Mouse (Mus musculus) hindbrain, embryonic 12.5 days (tissue): ENCODE measurements at regions not wholly inside any gene's neighbourhood (a gene's known extent, or its start where the extent isn't known, plus 50 kb on each side); places are given as distances from the start of the nearest gene placed in this dataset.

Source experiments
- ATAC-seq: fragments of 200-750 bp; cut with Nextera tagmentation; 2 replicates; pipeline ENCODE4 v1.8.0; 2017; ENCODE audit warnings: moderate TSS enrichment; ENCODE audit not compliant: low FRiP score
- H3K27ac ChIP-seq: fragments of 300-500 bp; sonication (generic); 2 replicates; pipeline ENCODE4 v1.5.1; 2016; ENCODE audit warnings: mild to moderate bottlenecking
- H3K27me3 ChIP-seq: fragments of 300-500 bp; sonication (generic); 2 replicates; pipeline ENCODE4 v1.6.1; 2016; ENCODE audit warnings: mild to moderate bottlenecking
- H3K36me3 ChIP-seq: fragments of 300-500 bp; sonication (generic); 2 replicates; pipeline ENCODE4 v1.6.1; 2016; ENCODE audit warnings: mild to moderate bottlenecking
- H3K4me1 ChIP-seq: fragments of 300-500 bp; sonication (generic); 2 replicates; pipeline ENCODE4 v1.6.1; 2016
- H3K4me2 ChIP-seq: fragments of 300-500 bp; sonication (generic); replicated peaks from 2 replicates; pipeline ENCODE4 v1.6.1; 2016; ENCODE audit warnings: mild to moderate bottlenecking
- H3K4me3 ChIP-seq: fragments of 300-500 bp; sonication (generic); 2 replicates; pipeline ENCODE4 v1.5.1; 2016; ENCODE audit warnings: mild to moderate bottlenecking
- H3K9ac ChIP-seq: fragments of 300-500 bp; sonication (generic); 2 replicates; pipeline ENCODE4 v1.6.1; 2016; ENCODE audit warnings: mild to moderate bottlenecking, moderate library complexity
- H3K9me3 ChIP-seq: fragments of 300-500 bp; sonication (generic); replicated peaks from 2 replicates; pipeline ENCODE4 v1.6.1; 2016; ENCODE audit warnings: mild to moderate bottlenecking
- WGBS: fragments of 180-500 bp; shearing (Covaris S2); methylation state at CpG from one replicate; pipeline ENCODE4 v1.1.7; 2016; 5-methylcytosine and 5-hydroxymethylcytosine counted together

DNA sequence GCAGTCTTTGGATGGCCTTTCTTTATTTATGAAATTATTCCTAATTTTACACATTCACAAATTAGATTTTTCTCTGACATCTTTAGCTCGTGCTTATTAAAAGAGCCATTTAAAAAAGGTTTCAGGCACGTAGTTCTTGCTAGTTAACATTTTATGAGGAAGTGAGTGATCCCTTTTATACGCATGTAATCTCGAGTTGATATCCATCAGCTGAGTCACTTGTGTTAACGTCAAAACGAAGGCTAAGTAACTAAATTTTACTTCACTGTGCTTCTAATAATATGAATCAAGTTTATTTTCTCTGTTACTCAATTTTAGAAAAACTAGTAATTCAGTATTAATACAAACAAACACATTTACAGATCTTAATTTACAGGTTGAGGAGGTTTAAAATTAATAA lies 419.0 kb downstream of the Kcnj2 start:
- Histone ChIP-seq H3K9ac (no peak overlapping the region), H3K4me1 (no peaks in the 10 kb centered on the region), H3K27me3 (no peaks in the 10 kb centered on the region), H3K36me3 (no peaks in the 10 kb centered on the region), H3K9me3 (no peaks in the 10 kb centered on the region), H3K4me2 (no peak overlapping the region), H3K27ac (no peak overlapping the region), H3K4me3 (no peak overlapping the region)
- WGBS, result 87% methylated on average over 6 of the region's 6 CpGs
- ATAC-seq, result no peak

DNA sequence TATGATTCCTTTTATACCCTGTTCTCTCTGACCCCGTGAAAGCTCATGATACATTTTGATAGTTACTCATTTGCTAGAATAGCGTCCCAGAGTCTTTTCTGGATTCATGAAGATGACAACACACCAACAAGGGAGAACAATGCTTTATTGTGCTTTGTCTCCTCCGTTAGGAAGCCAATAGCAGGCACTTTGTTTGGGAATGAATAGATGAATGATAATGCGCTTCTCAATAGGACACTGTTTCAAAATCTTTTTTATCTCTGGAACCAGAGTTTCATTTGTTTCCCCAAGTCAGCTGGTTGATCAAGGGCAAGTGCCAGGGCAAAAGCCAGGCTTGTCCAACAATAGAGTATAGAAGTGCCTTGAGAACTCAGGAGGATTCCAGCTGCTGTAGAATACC lies 446.5 kb downstream of the Kcnj2 start:
- H3K4me2 ChIP-seq, result no peak overlapping the region
- H3K36me3 ChIP-seq, result no peaks in the 10 kb centered on the region
- no peak for ATAC-seq
- WGBS, result 33% methylated on average over 4 of the region's 4 CpGs
- H3K27ac ChIP-seq, result no peak overlapping the region
- no peak overlapping the region for H3K9ac ChIP-seq
- H3K4me1 ChIP-seq, result peaks cover 5% of the 10 kb centered on the region; the same call in 1 of the 2 replicates
- H3K27me3 ChIP-seq, result no peaks in the 10 kb centered on the region
- H3K9me3 ChIP-seq, result no peaks in the 10 kb centered on the region
- no peak overlapping the region for H3K4me3 ChIP-seq

DNA sequence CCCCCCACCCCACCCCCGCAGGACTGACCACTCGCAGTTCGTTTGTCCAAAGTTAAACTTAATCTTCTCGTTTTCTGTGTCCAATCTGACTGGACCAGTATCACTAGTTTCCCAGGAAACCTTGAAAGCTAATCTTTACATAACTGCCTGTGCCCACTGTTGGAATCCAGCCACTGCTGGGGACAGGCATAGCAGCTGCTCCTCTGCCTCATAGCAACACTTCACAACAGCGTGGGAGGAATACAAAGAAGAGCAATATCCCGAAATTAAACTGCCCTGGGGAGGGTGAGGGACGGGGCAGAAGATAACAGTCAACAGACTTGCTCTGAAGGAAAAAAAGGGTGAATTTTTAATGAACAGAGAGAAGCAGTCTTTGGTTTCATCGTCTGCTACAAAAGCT lies 456.8 kb downstream of the Kcnj2 start:
- no peak overlapping the region for H3K4me2 ChIP-seq
- ATAC-seq, result peak; percentile 52; the same call in 1 of the 2 replicates
- no peaks in the 10 kb centered on the region for H3K36me3 ChIP-seq
- H3K9me3 ChIP-seq, result no peaks in the 10 kb centered on the region
- H3K4me1 ChIP-seq, result no peaks in the 10 kb centered on the region
- WGBS, result 51% methylated on average over 8 of the region's 8 CpGs
- H3K9ac ChIP-seq, result no peak overlapping the region
- H3K27ac ChIP-seq, result no peak overlapping the region
- no peak overlapping the region for H3K4me3 ChIP-seq
- no peaks in the 10 kb centered on the region for H3K27me3 ChIP-seq

DNA sequence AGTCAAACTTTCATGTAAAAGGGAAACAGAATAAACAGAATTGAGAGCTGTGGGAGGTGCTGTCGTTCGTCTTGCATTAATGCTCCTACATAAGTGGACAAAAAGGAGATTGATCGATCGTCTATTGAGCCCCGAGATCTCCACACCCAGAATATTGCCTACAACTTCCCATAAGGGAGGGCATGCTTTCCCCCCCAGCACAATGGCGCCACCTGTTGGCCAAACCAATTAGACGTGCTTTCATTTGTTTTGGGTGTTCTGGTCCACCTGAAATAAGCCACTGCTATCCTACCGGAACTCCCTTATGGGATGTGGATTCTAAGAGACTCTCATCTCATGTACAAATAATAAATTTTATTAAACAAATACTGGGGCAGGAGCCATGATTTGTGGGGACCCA lies 457.5 kb downstream of the Kcnj2 start:
- WGBS, result 67% methylated on average over 8 of the region's 8 CpGs
- ATAC-seq, result no peak
- no peaks in the 10 kb centered on the region for H3K36me3 ChIP-seq
- no peaks in the 10 kb centered on the region for H3K27me3 ChIP-seq
- no peaks in the 10 kb centered on the region for H3K9me3 ChIP-seq
- H3K4me3 ChIP-seq, result no peak overlapping the region
- H3K27ac ChIP-seq, result no peak overlapping the region
- H3K4me1 ChIP-seq, result no peaks in the 10 kb centered on the region
- no peak overlapping the region for H3K4me2 ChIP-seq
- H3K9ac ChIP-seq, result no peak overlapping the region

DNA sequence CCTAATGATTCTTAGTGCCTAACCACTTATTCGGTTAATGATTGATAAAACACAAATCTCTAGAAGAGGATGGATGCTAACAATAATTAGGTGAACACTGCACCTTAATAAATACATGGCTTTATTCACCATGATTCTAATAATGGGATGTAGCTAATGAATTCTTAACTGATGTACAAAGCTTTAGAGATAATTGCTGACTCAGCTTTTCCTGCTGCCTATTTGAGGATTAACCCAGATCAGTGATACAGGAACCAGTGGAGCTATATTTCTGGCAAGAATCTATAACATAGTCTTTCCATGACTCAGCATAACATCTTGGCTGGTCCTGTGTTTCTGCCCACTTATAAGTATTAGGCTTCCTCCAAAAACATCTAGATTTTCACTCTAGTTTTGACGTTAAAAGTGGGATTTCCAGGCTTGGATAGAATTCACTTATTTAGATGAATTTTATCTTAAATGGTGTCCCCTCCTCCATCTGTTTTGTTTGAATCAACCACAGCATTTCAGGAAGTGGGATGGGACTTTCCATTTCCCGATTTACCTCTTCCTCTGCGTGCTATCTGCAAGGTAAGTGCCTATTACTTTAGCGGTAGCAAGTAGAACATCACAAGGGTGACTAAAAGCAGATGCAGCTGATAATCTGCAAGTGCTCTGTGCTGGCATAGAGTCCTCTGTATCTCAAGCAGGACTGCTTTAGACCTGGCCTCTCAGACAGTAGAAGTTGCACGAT lies 460.2 kb downstream of the Kcnj2 start:
- ATAC-seq, result no peak
- no peak overlapping the region for H3K4me2 ChIP-seq
- no peak overlapping the region for H3K4me3 ChIP-seq
- 89% methylated on average over 6 of the region's 6 CpGs for WGBS
- no peaks in the 10 kb centered on the region for H3K4me1 ChIP-seq
- no peaks in the 10 kb centered on the region for H3K36me3 ChIP-seq
- H3K27me3 ChIP-seq, result no peaks in the 10 kb centered on the region
- no peak overlapping the region for H3K9ac ChIP-seq
- H3K27ac ChIP-seq, result no peak overlapping the region
- no peaks in the 10 kb centered on the region for H3K9me3 ChIP-seq

DNA sequence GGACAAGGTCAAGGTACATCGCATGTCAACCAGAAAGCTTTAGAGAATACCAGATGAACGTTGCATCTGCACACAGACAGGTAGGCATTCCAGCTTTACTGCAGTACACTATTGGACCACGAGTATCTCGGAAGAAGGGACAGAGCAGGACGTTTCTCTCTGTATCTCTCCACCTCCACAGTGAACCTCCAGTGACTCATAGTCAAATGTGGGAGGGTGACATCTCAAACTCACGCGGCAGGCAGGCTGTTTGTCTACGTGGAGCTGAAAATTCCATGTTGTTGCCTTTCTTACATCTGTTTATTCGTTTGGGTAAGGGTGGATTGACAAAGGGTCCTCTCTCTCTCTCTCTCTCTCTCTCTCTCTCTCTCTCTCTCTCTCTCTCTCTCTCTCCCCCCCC lies 463.6 kb downstream of the Kcnj2 start:
- no peaks in the 10 kb centered on the region for H3K9me3 ChIP-seq
- no peak for ATAC-seq
- no peaks in the 10 kb centered on the region for H3K36me3 ChIP-seq
- 80% methylated on average over 9 of the region's 9 CpGs for WGBS
- no peaks in the 10 kb centered on the region for H3K27me3 ChIP-seq
- no peak overlapping the region for H3K9ac ChIP-seq
- no peak overlapping the region for H3K4me3 ChIP-seq
- H3K27ac ChIP-seq, result no peak overlapping the region
- H3K4me2 ChIP-seq, result no peak overlapping the region
- H3K4me1 ChIP-seq, result no peaks in the 10 kb centered on the region

DNA sequence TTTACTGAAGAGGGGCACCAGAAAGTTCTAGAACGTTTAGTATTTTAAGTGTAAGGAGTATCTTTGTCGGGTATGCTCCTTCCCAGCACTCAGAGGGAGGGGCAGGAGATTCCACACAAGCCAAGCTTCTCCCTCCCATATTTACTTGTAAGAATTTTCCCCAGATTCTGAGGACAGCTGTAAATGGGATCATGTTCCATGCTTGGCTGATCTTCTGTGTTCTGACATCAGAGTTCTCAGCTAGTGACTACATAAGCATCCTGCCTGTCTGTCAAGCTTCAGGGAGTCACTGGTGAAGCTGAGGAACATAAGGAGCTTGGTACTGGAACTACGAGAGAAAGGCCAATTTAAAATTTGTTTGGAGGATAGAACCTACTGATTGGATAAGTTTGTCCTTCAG lies 464.9 kb downstream of the Kcnj2 start:
- H3K27me3 ChIP-seq, result peaks cover 3% of the 10 kb centered on the region; the same call in 1 of the 2 replicates
- H3K27ac ChIP-seq, result no peak overlapping the region
- no peaks in the 10 kb centered on the region for H3K36me3 ChIP-seq
- 90% methylated on average over 3 of the region's 3 CpGs for WGBS
- no peak overlapping the region for H3K4me3 ChIP-seq
- H3K4me1 ChIP-seq, result no peaks in the 10 kb centered on the region
- H3K4me2 ChIP-seq, result no peak overlapping the region
- no peak for ATAC-seq
- H3K9ac ChIP-seq, result no peak overlapping the region
- H3K9me3 ChIP-seq, result no peaks in the 10 kb centered on the region

DNA sequence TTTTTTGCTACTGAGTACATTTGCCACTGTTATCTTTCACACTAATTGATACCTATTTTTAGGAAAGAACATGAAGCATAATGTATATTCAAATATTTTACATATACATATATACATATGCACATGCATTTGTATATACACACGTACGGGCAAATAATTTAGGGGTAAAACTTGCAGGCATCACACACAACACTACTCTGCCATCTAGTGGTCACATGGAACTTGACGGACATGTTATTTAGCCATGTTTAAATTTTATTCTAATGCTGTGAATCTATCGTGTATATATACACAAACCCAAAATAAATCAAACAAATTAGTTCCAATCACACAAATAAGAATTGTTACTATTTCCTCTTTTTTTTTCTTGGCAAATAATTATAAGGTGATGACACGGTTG lies 466.5 kb downstream of the Kcnj2 start:
- no peak overlapping the region for H3K4me3 ChIP-seq
- H3K27ac ChIP-seq, result no peak overlapping the region
- ATAC-seq, result no peak
- no peaks in the 10 kb centered on the region for H3K9me3 ChIP-seq
- H3K36me3 ChIP-seq, result no peaks in the 10 kb centered on the region
- H3K4me2 ChIP-seq, result no peak overlapping the region
- H3K9ac ChIP-seq, result no peak overlapping the region
- no peaks in the 10 kb centered on the region for H3K4me1 ChIP-seq
- WGBS, result 36% methylated on average over 5 of the region's 5 CpGs
- peaks cover 3% of the 10 kb centered on the region; the same call in 1 of the 2 replicates for H3K27me3 ChIP-seq

DNA sequence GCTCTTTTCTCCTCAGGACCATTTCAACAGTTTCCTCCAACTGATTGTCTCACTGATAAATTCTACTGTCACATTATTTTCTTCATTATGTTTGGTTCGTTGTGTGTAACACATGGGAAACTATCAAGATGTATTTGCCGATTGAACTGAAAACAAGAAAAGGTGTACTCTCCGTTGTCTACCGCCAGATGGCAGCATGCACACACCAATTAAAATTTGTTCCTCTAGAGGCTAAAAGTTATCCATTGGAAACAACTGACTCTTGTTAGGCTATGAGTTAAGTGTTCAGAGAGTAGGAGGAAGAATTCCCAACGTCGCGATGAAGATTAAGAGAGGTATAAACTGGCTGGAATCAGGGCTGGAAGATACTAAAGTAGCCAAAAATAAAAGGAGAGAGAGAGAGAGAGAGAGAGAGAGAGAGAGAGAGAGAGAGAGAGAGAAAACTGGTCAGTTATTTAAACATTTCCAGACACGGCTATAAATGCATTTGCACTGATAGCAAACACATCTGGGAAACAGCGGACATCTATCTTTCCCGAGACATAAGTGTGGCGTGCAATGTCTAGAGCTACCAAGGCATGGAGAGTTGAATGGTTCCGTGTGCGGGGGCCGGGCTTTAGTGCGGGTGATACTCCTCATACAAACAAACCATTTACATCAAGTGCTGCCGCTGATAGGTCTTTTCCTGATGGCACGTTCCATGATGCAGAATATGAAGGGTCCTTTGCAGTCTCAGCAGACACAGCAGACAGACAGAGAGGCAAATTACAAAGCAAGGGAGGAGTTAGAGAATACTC lies 470.3 kb downstream of the Kcnj2 start:
- 46% methylated on average over 17 of the region's 17 CpGs for WGBS

DNA sequence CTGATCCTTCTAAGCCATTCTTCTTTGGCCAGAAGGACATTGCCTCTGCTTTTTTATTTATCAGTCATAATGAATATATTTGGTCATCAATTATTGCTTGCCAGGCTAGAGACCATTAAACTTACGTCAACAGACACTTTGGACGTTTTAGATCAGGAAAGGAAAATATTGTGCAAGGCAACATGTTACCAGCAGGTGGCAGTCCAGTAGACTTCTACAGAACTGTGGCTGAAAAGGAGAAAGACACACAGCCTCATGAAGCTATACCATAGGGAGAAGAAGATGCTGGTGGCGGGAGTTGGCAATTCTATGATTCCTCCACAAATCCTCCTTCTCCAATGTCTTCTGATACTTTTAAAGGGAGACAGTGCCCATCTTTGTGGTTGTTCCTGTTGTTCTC lies 471.7 kb downstream of the Kcnj2 start:
- H3K4me3 ChIP-seq, result no peak overlapping the region
- 30% methylated on average over 3 of the region's 3 CpGs for WGBS
- ATAC-seq, result no peak

More for the DNA sequence above, 470.3 kb downstream of the Kcnj2 start:
- H3K27ac ChIP-seq, result no peak overlapping the region
- no peak for ATAC-seq
- peaks cover 3% of the 10 kb centered on the region; the same call in 1 of the 2 replicates for H3K27me3 ChIP-seq
- H3K36me3 ChIP-seq, result no peaks in the 10 kb centered on the region
- H3K4me3 ChIP-seq, result no peak overlapping the region
- no peaks in the 10 kb centered on the region for H3K9me3 ChIP-seq
- H3K9ac ChIP-seq, result no peak overlapping the region
- no peaks in the 10 kb centered on the region for H3K4me1 ChIP-seq
- H3K4me2 ChIP-seq, result no peak overlapping the region

DNA sequence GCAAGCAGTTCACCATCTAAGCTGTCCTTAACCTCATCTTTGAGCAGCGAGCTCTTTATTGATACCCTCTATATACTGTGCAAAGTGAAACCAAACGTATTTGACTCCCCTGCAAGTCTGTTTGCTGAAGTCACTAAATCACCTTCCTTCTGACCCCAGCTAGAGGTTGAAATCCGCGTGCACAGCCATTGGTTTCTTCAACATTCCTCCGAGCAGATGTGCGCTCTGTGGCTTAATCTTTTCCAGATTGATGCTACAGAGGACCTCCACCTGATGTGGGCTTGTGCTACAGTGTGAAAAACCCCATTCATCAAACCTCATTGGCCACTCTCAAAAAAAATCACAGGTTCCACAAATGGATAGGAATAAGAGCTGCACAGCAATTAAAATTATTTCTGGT lies 474.0 kb downstream of the Kcnj2 start:
- Histone ChIP-seq H3K4me3 (no peak overlapping the region), H3K27ac (no peak overlapping the region), H3K4me1 (no peaks in the 10 kb centered on the region), H3K27me3 (peaks cover 3% of the 10 kb centered on the region; the same call in 1 of the 2 replicates), H3K4me2 (no peak overlapping the region), H3K36me3 (no peaks in the 10 kb centered on the region), H3K9me3 (no peaks in the 10 kb centered on the region), H3K9ac (no peak overlapping the region)
- WGBS, result 67% methylated on average over 6 of the region's 6 CpGs
- no peak for ATAC-seq

More for the DNA sequence above, 471.7 kb downstream of the Kcnj2 start:
- no peaks in the 10 kb centered on the region for H3K4me1 ChIP-seq
- no peak overlapping the region for H3K4me2 ChIP-seq
- no peak overlapping the region for H3K9ac ChIP-seq
- H3K27me3 ChIP-seq, result peaks cover 3% of the 10 kb centered on the region; the same call in 1 of the 2 replicates
- H3K9me3 ChIP-seq, result no peaks in the 10 kb centered on the region
- H3K36me3 ChIP-seq, result no peaks in the 10 kb centered on the region
- H3K27ac ChIP-seq, result no peak overlapping the region

DNA sequence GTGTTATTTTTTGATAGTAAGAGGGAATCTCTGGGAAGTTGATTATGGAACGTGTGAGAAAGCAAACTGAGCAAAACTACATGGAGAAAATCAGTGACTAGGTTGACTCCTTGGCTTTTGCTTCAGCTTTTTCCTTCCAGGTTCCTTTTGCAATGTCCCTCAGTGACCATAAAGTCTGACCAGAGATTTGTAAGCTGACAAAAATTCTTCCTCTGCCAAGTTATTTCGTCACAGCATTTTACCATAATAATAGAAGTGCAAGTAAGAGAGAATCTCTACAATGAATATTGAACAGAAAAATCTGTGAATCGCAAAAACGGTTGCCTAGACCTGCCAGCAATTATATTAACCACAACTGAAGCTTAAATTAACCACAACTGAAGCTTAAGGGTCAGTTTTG lies 479.3 kb downstream of the Kcnj2 start:
- H3K27me3 ChIP-seq, result no peaks in the 10 kb centered on the region
- no peaks in the 10 kb centered on the region for H3K36me3 ChIP-seq
- no peak overlapping the region for H3K27ac ChIP-seq
- no peaks in the 10 kb centered on the region for H3K9me3 ChIP-seq
- H3K9ac ChIP-seq, result no peak overlapping the region
- ATAC-seq, result no peak
- H3K4me3 ChIP-seq, result no peak overlapping the region
- H3K4me2 ChIP-seq, result no peak overlapping the region
- H3K4me1 ChIP-seq, result no peaks in the 10 kb centered on the region
- 86% methylated on average over 4 of the region's 4 CpGs for WGBS

DNA sequence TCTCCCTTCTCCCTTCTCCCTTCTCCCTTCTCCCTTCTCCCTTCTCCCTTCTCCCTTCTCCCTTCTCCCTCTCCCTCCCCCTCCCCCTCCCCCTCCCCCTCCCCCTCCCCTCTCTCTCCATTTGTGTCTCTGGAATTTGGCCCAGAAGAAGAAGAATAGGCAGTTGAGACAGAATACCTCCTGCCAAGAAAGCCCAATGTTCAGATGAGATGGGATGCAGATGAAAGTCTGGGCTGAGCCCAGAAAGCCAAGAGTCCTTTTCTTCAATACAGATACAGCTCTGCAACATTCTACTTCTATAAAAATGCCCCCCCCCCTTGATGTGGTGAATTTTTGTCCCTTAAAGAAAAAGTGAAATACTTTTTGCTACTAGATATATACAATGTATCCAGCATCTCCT lies 489.2 kb downstream of the Kcnj2 start:
- Histone ChIP-seq H3K4me3 (no peak overlapping the region), H3K27me3 (no peaks in the 10 kb centered on the region), H3K9ac (no peak overlapping the region), H3K36me3 (no peaks in the 10 kb centered on the region), H3K4me2 (no peak overlapping the region), H3K9me3 (no peaks in the 10 kb centered on the region), H3K4me1 (0 out of 2 replicates have a peak, but pooled peaks cover 5% of the 10 kb centered on the region), H3K27ac (no peak overlapping the region)
- ATAC-seq, result no peak
